Mouse (Mus musculus): ENCODE measurements around the gene Rab4b. TPM values are rescaled to one million over a fixed set of nuclear protein-coding genes. Genes with fewer than 3 reads are reported as not detected.

Gene Rab4b
- total RNA-seq (2023): 10 to 100 TPM; 96.8 to 98.1 TPM

DNA sequence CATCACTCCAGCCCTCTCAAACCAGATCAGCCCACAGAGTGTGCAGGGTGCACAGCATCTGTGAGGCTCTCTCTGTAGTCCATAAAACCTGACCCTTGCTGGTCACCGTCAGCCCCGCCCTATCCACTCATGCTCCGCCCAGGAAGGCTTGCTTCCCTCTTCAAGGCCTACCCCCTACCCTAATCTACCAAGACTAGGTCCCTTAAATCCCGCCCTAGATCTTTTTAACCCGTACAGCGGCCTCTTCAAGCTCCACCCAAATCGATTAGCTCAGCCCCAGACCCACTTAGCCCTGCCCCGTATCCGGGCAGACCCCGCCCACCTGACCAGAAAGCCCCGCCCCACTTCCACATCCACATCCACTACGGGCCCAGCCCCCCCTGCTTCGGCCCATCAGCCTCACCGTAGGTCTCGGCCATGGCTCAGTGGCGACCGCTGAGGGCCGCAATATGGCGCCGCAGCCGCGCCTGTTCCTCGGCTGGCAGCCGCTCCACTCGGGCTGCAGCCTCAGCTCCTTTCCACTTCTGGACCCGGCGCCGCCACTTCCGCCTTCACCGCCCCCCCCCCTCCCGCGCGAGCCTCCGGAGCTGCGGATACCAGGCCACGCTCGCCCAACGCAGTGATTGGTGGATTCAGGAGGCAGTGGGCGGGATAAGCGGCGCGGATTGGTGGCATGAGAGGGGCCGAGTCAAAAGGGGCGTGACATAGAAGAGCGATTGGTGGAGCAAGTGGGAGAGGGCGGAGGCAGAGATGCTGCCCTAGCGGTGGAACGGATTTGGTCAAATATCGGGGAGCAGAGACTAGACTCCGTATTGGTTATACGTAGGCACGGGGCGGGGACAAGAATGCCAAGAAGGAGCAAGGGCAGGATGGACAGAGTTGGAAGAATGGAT is at the start of gene Rab4b:
Rab4b (minus strand) TSS at position 573 of the 893 bp plus-strand sequence.

DNA sequence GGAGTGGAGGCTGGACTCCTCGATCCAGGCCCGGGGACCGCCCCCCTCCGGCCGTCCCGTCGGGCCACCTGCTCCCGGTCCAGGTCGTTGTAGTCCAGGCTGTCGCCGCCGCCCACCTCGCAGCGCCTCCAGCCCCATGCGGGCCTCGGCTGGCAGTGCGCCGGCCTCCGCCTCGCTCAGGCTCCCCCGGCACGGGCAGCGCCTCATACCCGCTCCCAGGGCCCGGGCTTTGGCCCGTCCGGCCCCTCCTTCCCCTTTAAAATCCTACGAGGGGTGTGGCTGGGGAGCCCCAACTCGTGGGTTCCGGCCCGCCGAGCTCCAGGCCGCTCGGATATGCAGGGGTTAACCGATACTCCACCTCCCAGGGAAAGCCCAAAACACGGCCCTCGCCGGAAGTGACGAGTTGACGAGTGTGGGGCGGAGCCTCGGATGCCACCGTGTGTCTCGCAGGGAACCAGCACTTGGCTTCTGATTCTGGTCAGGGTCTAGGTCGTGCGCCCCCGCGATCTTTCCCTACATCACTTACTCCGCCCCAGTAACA is 49.7 kb upstream of the Rab4b start, which contains the start of gene Itpkc:
Itpkc (minus strand) TSS at position 381 of the 541 bp plus-strand sequence.

DNA sequence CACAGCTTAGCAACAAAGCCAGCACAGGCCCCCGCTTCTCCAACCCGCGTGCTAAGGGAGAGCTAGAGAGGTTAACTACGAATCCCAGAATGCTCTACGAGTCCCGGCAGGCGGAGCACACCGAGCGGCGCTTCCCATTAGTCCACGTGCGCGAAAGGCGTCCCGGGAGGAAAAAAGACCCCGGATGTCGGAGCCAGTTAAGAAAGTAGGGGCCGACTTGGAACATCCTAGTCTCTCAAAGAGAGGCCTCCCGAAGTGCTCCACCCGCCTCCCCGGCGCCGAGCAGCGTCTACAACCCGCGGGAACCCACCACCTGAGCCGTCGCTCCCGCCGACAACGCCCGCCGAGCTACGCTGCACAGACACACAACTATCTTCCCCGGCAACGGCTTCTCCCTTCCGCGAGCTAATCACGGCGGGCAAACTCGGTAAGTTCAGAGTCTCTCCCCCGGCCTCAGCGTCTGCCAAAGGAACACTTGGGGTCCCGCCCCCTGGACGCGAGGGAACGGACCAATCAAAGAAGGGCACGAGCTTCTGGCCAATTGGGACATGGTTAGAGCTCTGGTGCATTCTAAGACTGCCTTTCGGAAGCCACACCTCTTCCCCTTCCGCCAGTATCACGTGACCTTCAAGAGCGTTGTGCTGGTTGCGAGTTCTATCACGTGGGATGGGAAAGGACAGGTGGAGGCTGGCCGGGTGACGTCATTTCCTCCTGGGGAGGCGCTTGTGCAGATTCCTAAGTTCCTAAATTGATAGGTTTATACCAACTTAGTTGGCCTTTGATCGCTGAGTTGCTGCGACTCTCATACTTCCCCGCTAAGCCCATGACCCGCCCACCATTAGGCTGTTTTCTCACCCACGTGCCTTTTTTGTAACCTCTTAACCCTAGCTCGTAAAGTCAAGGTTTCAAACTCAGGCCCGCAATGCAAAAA is 17.2 kb upstream of the Rab4b start, which contains the start of the genes BC024978 and Snrpa:
BC024978 (plus strand) TSS at position 101 of the 931 bp plus-strand sequence.
Snrpa (minus strand) TSS at position 591 of the 931 bp plus-strand sequence.

DNA sequence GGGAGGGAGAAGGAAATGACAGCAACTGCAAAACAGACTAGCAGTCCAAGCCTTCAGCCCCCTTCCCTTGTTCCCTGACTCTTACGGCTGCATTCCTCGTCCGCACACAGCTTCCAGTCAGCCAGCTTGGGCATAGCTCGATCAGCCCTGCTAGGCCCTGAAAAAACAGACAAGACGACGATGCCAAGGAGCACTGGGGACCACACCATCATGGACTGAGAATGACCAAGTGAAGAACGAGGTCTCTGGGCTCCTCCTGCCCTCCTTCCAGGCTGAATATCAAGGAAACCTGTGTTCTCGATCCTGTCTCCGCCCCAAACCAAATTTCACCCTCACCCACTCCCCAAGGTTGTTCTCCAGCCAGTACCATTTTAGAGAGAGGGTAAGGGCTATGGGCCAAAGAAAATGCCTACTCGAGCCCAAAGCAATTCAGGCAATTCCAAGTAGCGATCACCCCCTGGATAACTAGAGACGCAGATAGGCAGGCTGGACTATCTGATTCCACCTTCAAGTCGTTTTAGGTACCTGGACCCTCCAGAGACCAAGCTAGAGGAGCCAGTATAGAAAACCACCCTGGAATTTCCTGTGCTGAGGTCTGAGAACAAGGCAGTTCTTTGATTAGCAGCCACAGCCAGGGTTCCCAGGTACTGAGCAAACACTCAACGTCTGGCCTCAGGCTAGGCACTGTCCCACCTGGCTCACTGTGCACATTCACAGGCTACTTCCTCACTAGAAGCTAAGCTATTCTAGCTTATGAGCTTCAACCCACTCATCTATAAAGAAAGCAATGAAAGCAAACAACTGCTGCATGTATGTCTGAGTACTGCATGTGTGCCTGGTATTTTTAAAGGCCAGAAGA is 2.4 kb upstream of the Rab4b start, which contains the start of the genes Gm21983 and Mia:
Gm21983 (minus strand) TSS at position 250 of the 859 bp plus-strand sequence.
Mia (minus strand) TSS at position 321 of the 859 bp plus-strand sequence.

DNA sequence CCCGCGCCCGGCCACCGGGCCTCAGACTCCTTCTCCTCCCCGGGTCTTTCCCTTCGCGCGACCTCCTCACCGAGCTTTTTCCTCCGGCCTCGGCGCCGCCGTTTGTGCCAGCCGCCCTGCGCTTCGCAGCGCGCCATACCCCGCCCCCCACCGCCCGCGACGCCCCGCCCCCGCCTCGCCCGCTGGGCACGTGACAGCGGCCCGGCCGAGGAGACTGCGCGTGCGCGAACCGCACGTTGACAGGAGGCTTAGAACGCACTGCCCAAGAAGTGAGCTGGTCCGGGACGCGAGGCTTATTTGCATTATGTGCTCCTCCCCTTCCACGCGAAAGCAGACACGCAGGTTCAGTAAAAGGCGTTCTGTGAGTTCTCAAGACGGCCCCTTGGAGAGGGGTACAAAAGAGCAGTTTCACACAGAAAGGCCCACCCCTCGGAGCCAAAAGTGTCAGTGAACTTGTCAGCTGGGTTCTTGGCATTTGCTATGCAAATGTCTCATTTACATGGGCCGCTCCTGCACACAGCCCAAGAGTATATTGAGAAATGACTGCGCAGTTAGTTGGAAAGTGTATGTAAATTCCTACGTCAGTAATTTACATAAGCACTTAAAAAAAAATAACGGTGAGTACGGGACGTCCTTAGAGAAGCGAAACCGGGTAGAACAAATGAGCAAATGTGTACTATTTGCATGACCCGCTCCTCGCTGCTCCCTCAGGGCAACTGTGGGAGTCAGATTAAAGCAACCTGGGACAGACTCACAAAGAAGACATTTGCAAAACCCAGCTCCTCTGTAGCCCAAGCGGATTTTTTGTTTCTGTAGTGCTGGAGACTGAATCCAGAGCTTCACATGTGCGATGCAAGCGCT is 11.9 kb downstream of the Rab4b start, which contains the start of gene Egln2:
Egln2 (minus strand) TSS at position 189 of the 861 bp plus-strand sequence.

DNA sequence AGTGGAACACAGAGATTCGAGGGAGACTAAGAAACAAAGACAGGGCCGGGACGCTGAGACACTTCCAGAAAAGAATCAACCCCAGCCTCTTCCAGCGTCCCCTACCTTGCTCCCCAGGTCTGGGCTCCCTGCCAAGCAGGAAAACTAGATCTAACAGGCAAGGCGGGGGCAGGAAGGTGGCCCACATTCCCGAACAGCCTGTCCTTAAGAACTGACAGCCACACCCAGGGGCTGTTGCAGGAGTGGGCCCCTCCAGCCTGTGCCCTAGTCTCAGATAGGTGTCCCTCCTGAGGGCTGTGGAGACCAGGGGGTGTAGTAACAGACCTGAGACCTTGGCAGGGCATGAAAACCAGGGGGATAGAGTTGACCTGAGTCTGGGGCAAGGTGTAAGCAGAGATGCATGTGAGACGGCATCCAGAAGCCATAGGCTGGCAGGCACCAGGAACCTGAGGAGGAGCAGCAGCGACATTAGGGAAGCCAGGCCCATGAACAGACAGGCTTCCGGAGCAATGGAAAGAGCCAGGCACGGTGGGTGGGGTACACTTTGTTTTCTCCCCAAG is 25.4 kb downstream of the Rab4b start, which contains the start of gene Cyp2t4:
Cyp2t4 (plus strand) TSS at position 510 of the 560 bp plus-strand sequence.

DNA sequence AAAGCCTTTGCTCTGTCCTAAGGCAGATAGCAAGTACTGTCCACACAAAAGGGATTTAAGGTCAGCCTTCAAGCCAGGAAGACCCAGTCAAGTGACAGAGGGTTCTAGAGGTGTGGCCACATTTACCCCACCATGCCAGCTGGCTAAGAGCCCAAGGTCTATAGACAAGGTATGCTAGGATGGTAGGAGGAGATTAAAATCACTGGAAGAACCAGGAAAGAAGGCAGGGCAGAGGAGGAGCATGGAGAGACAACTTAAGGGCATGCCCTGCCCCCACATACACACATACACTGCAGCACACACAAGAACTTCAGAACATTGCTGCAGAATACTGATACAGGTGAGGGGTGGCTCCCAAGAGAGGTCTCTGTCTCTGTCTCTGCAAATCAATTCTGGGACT is 59.0 kb downstream of the Rab4b start, which contains the start of gene Cyp2f2:
Cyp2f2 (plus strand) TSS at position 234 of the 400 bp plus-strand sequence.

Other genes starting within 250 kb of the Rab4b start
- gene Cyp2a22, start 239.5 kb downstream of the Rab4b start, total RNA-seq (2023): not detected
- not detected for gene Cyp2a12, start 149.8 kb downstream of the Rab4b start, total RNA-seq (2023)
- gene Cyp2f2, start 59.0 kb downstream of the Rab4b start, total RNA-seq (2023): not detected
- not detected for gene Cyp2t4, start 25.2 kb downstream of the Rab4b start, total RNA-seq (2023)
- gene Egln2, start 12.1 kb downstream of the Rab4b start, total RNA-seq (2023): 10 to 100 TPM; 43.3 to 45.3 TPM
- gene Gm21983, start 2.2 kb upstream of the Rab4b start, total RNA-seq (2023): not detected
- not detected for gene Mia, start 2.3 kb upstream of the Rab4b start, total RNA-seq (2023)
- 1 to 10 TPM; 3.2 to 3.3 TPM for gene BC024978, start 16.9 kb upstream of the Rab4b start, total RNA-seq (2023)
- 10 to 100 TPM; 41.5 to 50.3 TPM for gene Snrpa, start 17.4 kb upstream of the Rab4b start, total RNA-seq (2023)
- 10 to 100 TPM in 1 of 2 experiments, 1 to 10 TPM in 1; 9.0 to 10.4 TPM for gene Itpkc, start 49.8 kb upstream of the Rab4b start, total RNA-seq (2023)
- 10 to 100 TPM; 19.5 to 21.4 TPM for gene Coq8b, start 54.1 kb upstream of the Rab4b start, total RNA-seq (2023)
- gene Numbl, start 79.5 kb upstream of the Rab4b start, total RNA-seq (2023): 1 to 10 TPM; 5.7 to 6.9 TPM
- gene Ltbp4, start 158.8 kb upstream of the Rab4b start, total RNA-seq (2023): under 1 TPM; 0.33 to 0.51 TPM
- 100 to 1,000 TPM; 100 to 108 TPM for gene Shkbp1, start 177.1 kb upstream of the Rab4b start, total RNA-seq (2023)
- gene Gm20479, start 178.5 kb upstream of the Rab4b start, total RNA-seq (2023): 10 to 100 TPM in 1 of 2 experiments, not detected in 1; 10.9 TPM

Data from neutrophil, adult 59 days (primary cell).